In genomic region chr4:142218997-142219396, GRCm38 (mm10) we compare ENCODE assay signal across 29 mouse cellular contexts. TPM values are rescaled to one million over a fixed set of nuclear protein-coding genes. Genes with fewer than 3 reads are reported as not detected.
A peak's percentile ranks its signal among the peaks of the same experiment; 100 is the strongest.
DNase-seq lines count a peak whose midpoint lies in the region; ATAC-seq lines count a peak whose summit lies in the region.
"Had no signal": no experiment of that assay in that cellular context is flagged by ENCODE, and none has a peak within 500 bp of the region (broad histone marks: within the 10 kb centered on the region; RNA-seq: fewer than 3 reads in every experiment).

No protein-coding gene starts in this region.

- no peaks in the 10 kb centered on the region for H3K36me3 ChIP-seq in embryonic facial prominence, embryonic 10.5 days (replicated peaks)
- H3K36me3 ChIP-seq: embryonic facial prominence, embryonic 12.5 days; embryonic facial prominence, embryonic 15.5 days; heart, embryonic 12.5 days; heart, embryonic 15.5 days; hindbrain, embryonic 13.5 days; intestine, embryonic 15.5 days had no signal

- H3K27me3 ChIP-seq in embryonic facial prominence, embryonic 10.5 days (replicated peaks; ENCODE audit: low read depth, poor library complexity, severe bottlenecking) = no peaks in the 10 kb centered on the region
- H3K27me3 ChIP-seq: embryonic facial prominence, embryonic 12.5 days; embryonic facial prominence, embryonic 15.5 days; heart, embryonic 12.5 days; heart, embryonic 15.5 days; hindbrain, embryonic 13.5 days; intestine, embryonic 15.5 days had no signal

- peak; percentile 19 for DNase-seq in kidney, postnatal 10 days
- DNase-seq in kidney, postnatal 14 days = no peak
- DNase-seq in ES-CJ7 (ENCODE audit: low read depth, low spot score) = peak; percentile 59
- DNase-seq in embryonic facial prominence, embryonic 10.5 days (ENCODE audit: low spot score) = peak; percentile 37
- no peak for DNase-seq in layer of hippocampus, adult 8-10 months (ENCODE audit: low spot score in 2 of 2)
- DNase-seq: adrenal gland, postnatal 10 days; adrenal gland, postnatal 36 days; cerebellum, adult 18-20 months; cerebellum, adult 9-10 months; cerebellum, postnatal 14 days; forebrain, postnatal 0 days; gastrocnemius, adult 2 months; gastrocnemius, postnatal 14 days; heart, adult 18-20 months; heart, postnatal 10 days; heart, postnatal 4 days; kidney, adult 11 months had no signal

- 65% methylated on average over 8 of the region's 8 CpGs for WGBS in embryonic facial prominence, embryonic 10.5 days

- H3K27ac ChIP-seq in embryonic facial prominence, embryonic 10.5 days (replicated peaks) = peak overlapping the region; percentile 44; the same call in 1 of the 2 replicates
- H3K27ac ChIP-seq: embryonic facial prominence, embryonic 12.5 days; embryonic facial prominence, embryonic 15.5 days; gastrocnemius, adult 2 months; heart, embryonic 15.5 days; hindbrain, embryonic 13.5 days; intestine, embryonic 15.5 days had no signal

- H3K4me3 ChIP-seq in embryonic facial prominence, embryonic 10.5 days = no peak overlapping the region
- H3K4me3 ChIP-seq: embryonic facial prominence, embryonic 12.5 days; embryonic facial prominence, embryonic 15.5 days; gastrocnemius, adult 2 months; heart, embryonic 12.5 days; heart, embryonic 15.5 days; hindbrain, embryonic 13.5 days; intestine, embryonic 15.5 days had no signal

- peaks cover 91% of the 10 kb centered on the region for H3K4me1 ChIP-seq in embryonic facial prominence, embryonic 10.5 days

- H3K9me3 ChIP-seq in embryonic facial prominence, embryonic 10.5 days = no peaks in the 10 kb centered on the region
- H3K9me3 ChIP-seq: embryonic facial prominence, embryonic 12.5 days; embryonic facial prominence, embryonic 15.5 days; heart, embryonic 12.5 days; heart, embryonic 15.5 days; hindbrain, embryonic 13.5 days; intestine, embryonic 15.5 days had no signal

- no peak for ATAC-seq in granulocyte monocyte progenitor cell, adult 5-6 weeks (replicated peaks; ENCODE audit: poor library complexity, severe bottlenecking)
- ATAC-seq: CD4-positive, CD25-positive, alpha-beta regulatory T cell, adult 4 months; forebrain, embryonic 14.5 days; forebrain, postnatal 0 days; hindbrain, embryonic 16.5 days; intestine, embryonic 15.5 days had no signal

RNA-seq across cellular contexts. Expression of gene Kazn, which starts 20.2 kb away (rescaled TPM):
- polyA plus RNA-seq in embryonic facial prominence, embryonic 10.5 days (2016; fragmentation: Nextera tagmentation; extraction: Ambion mirVana) = 13.3 and 13.8 TPM in 2 replicates
- total RNA-seq in layer of hippocampus, adult 8-10 months (2022) = 10 to 100 TPM; 44.3 to 48.2 (median 44.9) TPM
- 1.1 TPM in 1 of 2 replicates, not detected in the other for total RNA-seq in granulocyte monocyte progenitor cell, adult 5-6 weeks (2014; fragmentation: Nextera tagmentation)
- total RNA-seq in granulocyte monocyte progenitor cell, adult 5-6 weeks (2017) = 0.09 and 3.5 TPM in 2 replicates
- total RNA-seq: MEL had no signal
- polyA plus RNA-seq: C2C12; CD4-positive, CD25-positive, alpha-beta regulatory T cell, adult 4 months had no signal

Comparison
In these comparisons a context has a peak if more than half of its experiments do, and no peak if none do; other contexts are left out.
1. DNase-seq: peak in kidney, postnatal 10 days (single experiment), ES-CJ7 (single experiment) and embryonic facial prominence, embryonic 10.5 days (single experiment); none in kidney, postnatal 14 days (single experiment) and layer of hippocampus, adult 8-10 months (0 of 2).
2. RNA of gene Kazn, which starts 20.2 kb away (total RNA-seq): 44.3 to 48.2 TPM in layer of hippocampus, adult 8-10 months; 0.09 to 3.5 TPM in granulocyte monocyte progenitor cell, adult 5-6 weeks; every median in the first group is over 10 times any median in the second.